Mouse (Mus musculus) heart, postnatal 0 days (tissue): ENCODE measurements around the gene Rsbn1l. TPM values are rescaled to one million over a fixed set of nuclear protein-coding genes. Genes with fewer than 3 reads are reported as not detected.

Experiments used
- ATAC-seq: fragments of 200-750 bp; cut with Nextera tagmentation; 2 replicates; pipeline ENCODE4 v1.8.0; 2017; ENCODE audit warnings: low read depth, moderate number of reproducible peaks, moderate library complexity; ENCODE audit not compliant: insufficient read depth
- DNase-seq: peaks from one replicate; pipeline ENCODE4 v3.0.0-alpha.2; 2016; ENCODE audit warnings: low spot score
- H3K27ac ChIP-seq: fragments of 300-500 bp; sonication (generic); 2 replicates; pipeline ENCODE4 v1.5.1; 2014; ENCODE audit warnings: low read depth, mild to moderate bottlenecking
- H3K27me3 ChIP-seq: fragments of 300-500 bp; sonication (generic); 2 replicates; pipeline ENCODE4 v1.6.1; 2014; ENCODE audit warnings: low read length, mixed read lengths; ENCODE audit not compliant: control insufficient read depth, insufficient read depth
- H3K36me3 ChIP-seq: fragments of 300-500 bp; sonication (generic); replicated peaks from 2 replicates; pipeline ENCODE4 v1.6.1; 2014; ENCODE audit warnings: low read length, mixed read lengths; ENCODE audit not compliant: control insufficient read depth, insufficient read depth
- H3K4me1 ChIP-seq: fragments of 300-500 bp; sonication (generic); 2 replicates; pipeline ENCODE4 v1.6.1; 2014; ENCODE audit warnings: antibody characterized with exemption; ENCODE audit not compliant: control insufficient read depth, insufficient read depth
- H3K4me2 ChIP-seq: fragments of 300-500 bp; sonication (generic); 2 replicates; pipeline ENCODE4 v1.6.1; 2014; ENCODE audit warnings: low read depth, mild to moderate bottlenecking, low read length, moderate library complexity
- H3K4me3 ChIP-seq: fragments of 300-500 bp; sonication (generic); 2 replicates; pipeline ENCODE4 v1.5.1; 2014; ENCODE audit warnings: low read depth, low read length
- H3K9ac ChIP-seq: fragments of 300-500 bp; sonication (generic); replicated peaks from 2 replicates; pipeline ENCODE4 v1.6.1; 2014; ENCODE audit warnings: low read depth, low read length, mixed read lengths
- H3K9me3 ChIP-seq: fragments of 300-500 bp; sonication (generic); replicated peaks from 2 replicates; pipeline ENCODE4 v1.6.1; 2016; ENCODE audit warnings: low read length; ENCODE audit not compliant: control insufficient read depth
- CTCF ChIP-seq: IDR thresholded peaks from 2 replicates; pipeline ENCODE4 v1.5.1; 2016; ENCODE audit warnings: antibody characterized with exemption, control low read depth, low read depth
- EP300 ChIP-seq: IDR thresholded peaks from 2 replicates; pipeline ENCODE4 v1.6.1; 2016; ENCODE audit warnings: antibody characterized with exemption, low read depth
- WGBS: fragments of 180-500 bp; shearing (Covaris S2); extraction: QIAGEN DNeasy Blood & Tissue Kit; methylation state at CpG from one replicate; pipeline ENCODE4 v1.1.7; 2014; 5-methylcytosine and 5-hydroxymethylcytosine counted together
- polyA plus RNA-seq: library from polyadenylated mRNA; unstranded; fragments of >200 nt; fragmentation: Nextera tagmentation; extraction: Ambion mirVana; gene quantifications from 2 replicates; pipeline ENCODE4 v1.2.1, GENCODE M21; 2015
- total RNA-seq: library from RNA; depleted of rRNA; stranded (reverse); fragments of >200 nt; gene quantifications from 2 replicates; pipeline ENCODE4 v1.2.3, GENCODE M21; 2014; ENCODE audit warnings: low replicate concordance; rRNA removed

The Rsbn1l gene
- total RNA-seq (8.5 and 9.1 TPM in 2 replicates), polyA plus RNA-seq (9.2 and 9.4 TPM in 2 replicates)

DNA sequence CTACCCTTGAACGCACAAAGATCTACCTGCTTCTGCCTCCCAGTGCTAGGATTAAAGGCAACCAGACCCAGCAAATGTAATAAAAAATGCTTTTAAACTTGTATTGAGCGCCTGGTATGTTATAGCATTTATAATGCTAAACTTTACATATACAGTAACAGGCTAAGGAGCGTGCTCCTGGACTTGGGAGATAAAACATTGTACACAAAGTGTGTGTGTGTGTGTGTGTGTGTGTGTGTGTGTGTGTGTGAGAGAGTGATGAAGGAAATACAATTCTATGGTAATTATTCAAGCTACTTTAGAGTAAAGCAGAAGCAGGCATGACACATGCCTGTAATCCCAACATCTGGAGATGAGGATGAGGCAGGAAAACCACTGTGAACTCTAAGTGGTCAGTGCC lies at the start of gene Rsbn1l:
Gene Rsbn1l (minus strand): TSS at position 101 of the 400 bp plus-strand sequence.
- 96% methylated on average over 3 of the region's 3 CpGs for WGBS
- H3K36me3 ChIP-seq: peaks cover 9% of the 10 kb centered on the region; the same call in 1 of the 2 replicates
- peaks cover 19% of the 10 kb centered on the region for H3K4me1 ChIP-seq
- no peak for TF ChIP-seq CTCF
- no peak for TF ChIP-seq EP300
- H3K4me3 ChIP-seq: no peak within 1 kb of the TSS
- no peaks in the 10 kb centered on the region for H3K27me3 ChIP-seq
- no peak within 1 kb of the TSS for H3K9ac ChIP-seq
- H3K27ac ChIP-seq: 0 out of 2 replicates have a peak within 1 kb of the TSS, but pooled peaks have one; percentile 48
- ATAC-seq (no peak), DNase-seq (no peak)
- H3K9me3 ChIP-seq: no peaks in the 10 kb centered on the region
- no peak within 1 kb of the TSS for H3K4me2 ChIP-seq

DNA sequence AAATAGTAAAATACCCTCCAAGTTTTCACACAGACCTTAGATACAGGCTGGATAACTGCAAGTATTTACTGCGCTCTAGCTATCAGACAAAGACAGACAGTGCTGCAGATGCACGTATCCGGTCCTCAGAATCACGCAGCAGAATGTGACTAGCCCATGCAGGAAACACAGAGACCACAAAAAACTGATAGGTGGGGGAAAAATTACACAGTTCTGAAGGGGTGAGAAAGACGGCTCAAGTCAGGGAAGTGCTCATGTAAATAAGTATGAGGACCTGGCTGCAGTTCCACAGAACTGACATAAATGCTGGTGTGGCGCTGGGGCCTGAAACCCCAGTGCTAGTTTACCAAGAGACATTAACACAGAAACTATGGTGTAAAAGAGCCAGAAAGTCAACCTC lies 46.5 kb upstream of the Rsbn1l start:
- Histone ChIP-seq H3K9ac (no peak overlapping the region), H3K27ac (no peak overlapping the region), H3K9me3 (no peaks in the 10 kb centered on the region), H3K4me1 (no peaks in the 10 kb centered on the region), H3K4me3 (no peak overlapping the region), H3K27me3 (no peaks in the 10 kb centered on the region), H3K36me3 (peaks cover 76% of the 10 kb centered on the region), H3K4me2 (no peak overlapping the region)
- ATAC-seq: no peak
- DNase-seq: no peak
- 89% methylated on average over 6 of the region's 6 CpGs for WGBS
- TF ChIP-seq CTCF (no peak), EP300 (no peak)

DNA sequence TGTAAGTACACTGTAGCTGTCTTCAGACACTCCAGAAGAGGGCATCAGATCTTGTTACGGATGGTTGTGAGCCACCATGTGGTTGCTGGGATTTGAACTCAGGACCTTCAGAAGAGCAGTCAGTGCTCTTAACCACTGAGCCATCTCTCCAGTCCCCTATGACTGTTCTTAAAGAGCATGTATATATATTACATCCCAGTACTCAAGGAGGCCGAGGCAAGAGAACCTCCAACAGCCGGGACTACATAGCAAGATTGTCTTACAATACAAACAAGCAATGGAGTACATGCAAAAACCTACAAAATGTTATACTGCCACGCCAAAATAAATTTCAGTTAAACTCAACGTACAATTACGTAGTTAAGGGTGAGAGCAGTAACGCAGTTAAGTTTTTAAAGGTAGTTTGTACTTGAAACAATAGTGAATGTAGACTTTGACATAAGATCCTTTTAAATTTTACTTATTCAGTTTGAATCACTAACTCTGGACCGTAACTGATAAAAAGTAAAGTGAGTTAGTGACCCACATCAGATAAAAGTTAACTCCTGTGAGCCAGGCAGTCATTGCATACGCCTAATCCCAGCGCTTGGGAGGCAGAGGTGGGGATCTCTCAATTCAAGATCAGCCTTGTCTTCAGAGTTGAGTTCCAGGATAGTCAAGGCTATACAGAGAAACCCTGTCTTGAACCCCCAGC lies 45.6 kb upstream of the Rsbn1l start:
- ATAC-seq (no peak), DNase-seq (no peak)
- WGBS: 97% methylated on average over 9 of the region's 10 CpGs
- no peak overlapping the region for H3K27ac ChIP-seq
- TF ChIP-seq EP300 (no peak), CTCF (no peak)
- no peak overlapping the region for H3K4me2 ChIP-seq
- H3K4me1 ChIP-seq: no peaks in the 10 kb centered on the region
- no peak overlapping the region for H3K9ac ChIP-seq
- no peak overlapping the region for H3K4me3 ChIP-seq
- H3K36me3 ChIP-seq: peaks cover 78% of the 10 kb centered on the region
- no peaks in the 10 kb centered on the region for H3K9me3 ChIP-seq
- no peaks in the 10 kb centered on the region for H3K27me3 ChIP-seq

DNA sequence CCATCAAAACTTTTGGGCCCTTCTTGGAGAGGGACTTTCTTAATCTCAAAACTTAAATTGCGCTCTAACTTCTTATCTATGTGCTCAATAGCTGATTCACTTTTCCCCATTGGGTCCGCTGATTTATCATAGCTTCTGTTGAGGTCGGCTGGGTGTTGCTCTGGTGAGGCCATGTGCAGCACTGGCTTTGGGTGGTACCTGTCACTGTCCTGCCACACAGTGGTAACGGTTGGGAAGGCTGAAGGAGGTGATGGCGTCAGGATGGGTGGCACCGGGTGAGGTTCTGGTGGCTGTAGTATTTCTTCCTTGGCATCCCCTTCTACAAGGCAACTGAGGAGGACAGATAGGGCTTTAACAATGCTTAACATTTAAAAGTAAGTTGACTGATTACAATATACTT lies 42.2 kb upstream of the Rsbn1l start:
- Histone ChIP-seq H3K9ac (no peak overlapping the region), H3K9me3 (no peaks in the 10 kb centered on the region), H3K27ac (no peak overlapping the region), H3K36me3 (peaks cover 82% of the 10 kb centered on the region), H3K4me2 (no peak overlapping the region), H3K27me3 (no peaks in the 10 kb centered on the region), H3K4me1 (no peaks in the 10 kb centered on the region), H3K4me3 (no peak overlapping the region)
- ATAC-seq: no peak
- no peak for DNase-seq
- TF ChIP-seq CTCF (no peak), EP300 (no peak)
- 83% methylated on average over 6 of the region's 6 CpGs for WGBS

DNA sequence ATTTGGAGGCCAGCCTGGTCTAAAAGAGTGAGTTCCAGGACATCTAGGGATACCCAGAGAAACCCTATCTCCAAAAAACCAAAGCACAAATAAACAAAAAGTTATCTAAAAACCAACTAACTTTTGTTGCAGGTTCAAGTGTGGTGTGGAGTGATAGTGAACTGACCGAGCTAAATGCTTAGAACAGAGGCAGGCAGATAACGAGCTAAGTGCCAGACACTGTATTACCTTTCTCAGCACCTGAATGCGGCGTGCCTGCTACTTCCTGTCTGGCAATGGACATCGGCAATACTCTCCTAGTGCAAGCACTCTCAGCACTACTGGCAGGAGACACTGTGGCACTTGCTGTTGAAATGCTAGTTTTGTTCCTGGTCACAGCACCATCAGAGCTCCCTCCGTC lies 41.4 kb upstream of the Rsbn1l start:
- H3K9ac ChIP-seq: no peak overlapping the region
- H3K9me3 ChIP-seq: no peaks in the 10 kb centered on the region
- no peak overlapping the region for H3K4me2 ChIP-seq
- WGBS: 79% methylated on average over 6 of the region's 6 CpGs
- no peak for TF ChIP-seq EP300
- TF ChIP-seq CTCF: no peak
- no peak overlapping the region for H3K4me3 ChIP-seq
- no peaks in the 10 kb centered on the region for H3K4me1 ChIP-seq
- no peaks in the 10 kb centered on the region for H3K27me3 ChIP-seq
- no peak for DNase-seq
- no peak for ATAC-seq
- peaks cover 80% of the 10 kb centered on the region for H3K36me3 ChIP-seq
- H3K27ac ChIP-seq: no peak overlapping the region
